Mouse (Mus musculus) retina, postnatal 1 day (tissue): ENCODE data around the gene Klhdc9.
A peak's percentile ranks its signal among the peaks of the same experiment; 100 is the strongest.
"Not testable (repeated sequence)": the region's sequence is repeated elsewhere in the genome, so short reads cannot be mapped to it uniquely, and the experiment has no call there.

Experiments
- DNase-seq: peaks from one replicate; pipeline ENCODE4 v3.0.0-alpha.2; 2012

The Klhdc9 gene

GRCm38 (mm10) chr1:171355812-171356340 lies 4.7 kb downstream of the Klhdc9 start:
- peak; percentile 44 for DNase-seq

GRCm38 (mm10) chr1:171349210-171349609 lies 11.4 kb downstream of the Klhdc9 start:
- DNase-seq: no peak

- no peak for DNase-seq
Observed at GRCm38 (mm10) chr1:171348665-171349064, 11.9 kb downstream of the Klhdc9 start.

- DNase-seq: no peak
Observed at GRCm38 (mm10) chr1:171346095-171346450, 14.5 kb downstream of the Klhdc9 start.

- DNase-seq: peak; percentile 95
Observed at GRCm38 (mm10) chr1:171345225-171346094, 15.1 kb downstream of the Klhdc9 start, which contains the start of the genes Nit1 and Pfdn2. Nit1 (minus strand) TSS chr1:171345646. Pfdn2 (plus strand) TSS chr1:171345670.

- DNase-seq: no peak
Observed at GRCm38 (mm10) chr1:171344715-171345114, 15.9 kb downstream of the Klhdc9 start.

GRCm38 (mm10) chr1:171343922-171344677 lies 16.5 kb downstream of the Klhdc9 start:
- peak; percentile 17 for DNase-seq

- DNase-seq: no peak
Observed at GRCm38 (mm10) chr1:171342262-171343207, 18.1 kb downstream of the Klhdc9 start.

- no peak for DNase-seq
Observed at GRCm38 (mm10) chr1:171330216-171330560, 30.4 kb downstream of the Klhdc9 start.

GRCm38 (mm10) chr1:171329433-171330215 lies 31.0 kb downstream of the Klhdc9 start:
- DNase-seq: peak; percentile 93

GRCm38 (mm10) chr1:171328839-171329432 lies 31.7 kb downstream of the Klhdc9 start, which contains the start of gene Dedd:
Dedd (plus strand) TSS chr1:171329145.
- peak; percentile 97 for DNase-seq

GRCm38 (mm10) chr1:171328244-171328643 lies 32.4 kb downstream of the Klhdc9 start:
- peak; percentile 11 for DNase-seq

- DNase-seq: not testable (repeated sequence)
Observed at GRCm38 (mm10) chr1:171326588-171326987, 34.0 kb downstream of the Klhdc9 start.

- no peak for DNase-seq
Observed at GRCm38 (mm10) chr1:171325571-171325970, 35.0 kb downstream of the Klhdc9 start.

GRCm38 (mm10) chr1:171322012-171322411 lies 38.6 kb downstream of the Klhdc9 start:
- no peak for DNase-seq

- peak; percentile 46 for DNase-seq
Observed at GRCm38 (mm10) chr1:171321415-171321814, 39.2 kb downstream of the Klhdc9 start.

GRCm38 (mm10) chr1:171320151-171320550 lies 40.4 kb downstream of the Klhdc9 start:
- no peak for DNase-seq

GRCm38 (mm10) chr1:171319748-171320147 lies 40.9 kb downstream of the Klhdc9 start:
- no peak for DNase-seq

GRCm38 (mm10) chr1:171309321-171309720 lies 51.3 kb downstream of the Klhdc9 start:
- DNase-seq: no peak
